15 mouse cellular contexts compared by ENCODE assay signal in the genomic region with DNA sequence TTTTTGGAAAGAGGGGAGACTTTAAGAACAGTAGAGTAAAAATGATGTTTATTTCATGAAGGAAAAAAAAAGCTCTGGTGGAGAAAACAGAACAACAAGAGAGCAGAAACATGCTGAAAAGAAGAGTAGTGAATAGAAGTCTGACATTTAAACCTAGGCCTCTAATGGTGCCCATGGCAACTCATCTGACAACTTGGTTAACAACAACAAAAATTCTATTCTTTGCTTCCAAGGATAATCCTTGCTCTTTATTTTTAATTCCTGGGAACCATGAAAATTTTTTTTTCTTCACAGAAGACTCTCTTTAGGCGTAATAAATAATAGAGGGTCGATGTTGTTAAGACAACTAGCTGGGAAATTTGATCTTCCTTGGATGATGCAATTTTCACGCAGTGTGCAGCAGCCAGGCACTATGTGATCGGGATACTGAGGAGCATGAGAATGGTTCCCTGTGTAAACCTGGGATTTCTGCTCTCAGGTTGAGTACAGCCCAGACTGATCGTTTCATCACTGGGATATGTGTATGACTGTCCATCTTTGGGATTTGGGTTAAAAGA.
DNase-seq lines count a peak whose midpoint lies in the region; ATAC-seq and TF ChIP-seq lines count a peak whose summit lies in the region.
"Had no signal": no experiment of that assay in that cellular context is flagged by ENCODE, and none has a peak within 500 bp of the region (broad histone marks: within the 10 kb centered on the region; RNA-seq: fewer than 3 reads in every experiment).

No protein-coding gene starts in this region.

- no peaks in the 10 kb centered on the region for H3K9me3 ChIP-seq in embryonic facial prominence, embryonic 12.5 days
- H3K9me3 ChIP-seq in forebrain, embryonic 14.5 days (replicated peaks; ENCODE audit: control insufficient read depth, low read length): no peaks in the 10 kb centered on the region
- no peaks in the 10 kb centered on the region for H3K9me3 ChIP-seq in hindbrain, embryonic 16.5 days (ENCODE audit: control insufficient read depth, low read length)
- no peaks in the 10 kb centered on the region for H3K9me3 ChIP-seq in midbrain, postnatal 0 days (ENCODE audit: low read length)
- H3K9me3 ChIP-seq in liver, postnatal 0 days (ENCODE audit: low read length): no peaks in the 10 kb centered on the region
- H3K9me3 ChIP-seq: limb, embryonic 13.5 days had no signal

- 61% methylated on average over 5 of the region's 5 CpGs for WGBS in embryonic facial prominence, embryonic 12.5 days
- WGBS in forebrain, embryonic 14.5 days: 34% methylated on average over 5 of the region's 5 CpGs
- WGBS in hindbrain, embryonic 16.5 days: 20% methylated on average over 5 of the region's 5 CpGs
- 20% methylated on average over 5 of the region's 5 CpGs for WGBS in midbrain, postnatal 0 days
- WGBS in liver, postnatal 0 days (ENCODE audit: insufficient replicate concordance): 67% methylated on average over 5 of the region's 5 CpGs

- DNase-seq in forebrain, embryonic 14.5 days (ENCODE audit: low spot score): peak; percentile 32
- DNase-seq in midbrain, postnatal 0 days (ENCODE audit: low spot score): peak; percentile 42
- no peak for DNase-seq in gastrocnemius, postnatal 25 days
- no peak for DNase-seq in layer of hippocampus, adult 2 months (ENCODE audit: low spot score in 2 of 2)
- DNase-seq in liver, postnatal 0 days: no peak
- DNase-seq: adrenal gland, postnatal 25 days; cerebellum, postnatal 10 days; heart, adult 2 months; heart, postnatal 36 days; kidney, adult 18-20 months; kidney, postnatal 25 days had no signal

- H3K9ac ChIP-seq in embryonic facial prominence, embryonic 12.5 days: no peak overlapping the region
- no peak overlapping the region for H3K9ac ChIP-seq in forebrain, embryonic 14.5 days (ENCODE audit: low read length)
- H3K9ac ChIP-seq in hindbrain, embryonic 16.5 days (ENCODE audit: low read depth, low read length): no peak overlapping the region
- no peak overlapping the region for H3K9ac ChIP-seq in midbrain, postnatal 0 days (replicated peaks; ENCODE audit: low read length, poor library complexity, severe bottlenecking)
- H3K9ac ChIP-seq in liver, postnatal 0 days (replicated peaks): no peak overlapping the region
- H3K9ac ChIP-seq: limb, embryonic 13.5 days had no signal

- ATAC-seq in embryonic facial prominence, embryonic 12.5 days (ENCODE audit: insufficient number of reproducible peaks, insufficient read depth, low FRiP score, low TSS enrichment): peak; percentile 64; the same call in 1 of the 2 replicates
- ATAC-seq in forebrain, embryonic 14.5 days: peak; percentile 75
- ATAC-seq in hindbrain, embryonic 16.5 days: peak; percentile 87
- peak; percentile 73 for ATAC-seq in midbrain, postnatal 0 days (ENCODE audit: low FRiP score)
- no peak for ATAC-seq in liver, postnatal 0 days

- H3K27ac ChIP-seq in embryonic facial prominence, embryonic 12.5 days: no peak overlapping the region
- no peak overlapping the region for H3K27ac ChIP-seq in forebrain, embryonic 14.5 days (ENCODE audit: low read depth, low read length)
- no peak overlapping the region for H3K27ac ChIP-seq in hindbrain, embryonic 16.5 days (ENCODE audit: low read depth, low read length)
- H3K27ac ChIP-seq in midbrain, postnatal 0 days (ENCODE audit: low read depth, low read length): 0 out of 2 replicates have a peak overlapping the region, but pooled peaks have one; percentile 47
- no peak overlapping the region for H3K27ac ChIP-seq in layer of hippocampus, adult 2 months
- H3K27ac ChIP-seq in liver, postnatal 0 days (ENCODE audit: low read depth): no peak overlapping the region
- H3K27ac ChIP-seq: heart, adult 2 months; left cerebral cortex, adult 2 months; limb, embryonic 13.5 days had no signal

- H3K36me3 ChIP-seq in embryonic facial prominence, embryonic 12.5 days: no peaks in the 10 kb centered on the region
- no peaks in the 10 kb centered on the region for H3K36me3 ChIP-seq in forebrain, embryonic 14.5 days (ENCODE audit: control insufficient read depth, insufficient read depth, low read length)
- no peaks in the 10 kb centered on the region for H3K36me3 ChIP-seq in hindbrain, embryonic 16.5 days (ENCODE audit: control insufficient read depth, insufficient read depth, low read length)
- no peaks in the 10 kb centered on the region for H3K36me3 ChIP-seq in midbrain, postnatal 0 days (ENCODE audit: insufficient read depth, low read length)
- H3K36me3 ChIP-seq in liver, postnatal 0 days (replicated peaks; ENCODE audit: insufficient read depth, low read length): no peaks in the 10 kb centered on the region
- H3K36me3 ChIP-seq: limb, embryonic 13.5 days had no signal

- no peak for TF ChIP-seq EP300 in liver, postnatal 0 days (IDR thresholded peaks at IDR 0.05; ENCODE audit: low read depth)

- no peak overlapping the region for H3K4me2 ChIP-seq in embryonic facial prominence, embryonic 12.5 days (replicated peaks)
- H3K4me2 ChIP-seq in forebrain, embryonic 14.5 days (ENCODE audit: low read length): no peak overlapping the region
- no peak overlapping the region for H3K4me2 ChIP-seq in hindbrain, embryonic 16.5 days (ENCODE audit: low read length)
- no peak overlapping the region for H3K4me2 ChIP-seq in midbrain, postnatal 0 days (ENCODE audit: low read depth, low read length, poor library complexity, severe bottlenecking)
- no peak overlapping the region for H3K4me2 ChIP-seq in liver, postnatal 0 days (ENCODE audit: low read depth, low read length)
- H3K4me2 ChIP-seq: limb, embryonic 13.5 days had no signal

- TF ChIP-seq CTCF in midbrain, postnatal 0 days (IDR thresholded peaks at IDR 0.05): no peak
- no peak for TF ChIP-seq CTCF in layer of hippocampus, adult 2 months (conservative IDR thresholded peaks at IDR 0.05)
- no peak for TF ChIP-seq CTCF in liver, postnatal 0 days (IDR thresholded peaks at IDR 0.05; ENCODE audit: low read depth)

- H3K4me3 ChIP-seq in embryonic facial prominence, embryonic 12.5 days: no peak overlapping the region
- H3K4me3 ChIP-seq in forebrain, embryonic 14.5 days (ENCODE audit: low read depth, low read length): no peak overlapping the region
- no peak overlapping the region for H3K4me3 ChIP-seq in hindbrain, embryonic 16.5 days (ENCODE audit: low read length)
- no peak overlapping the region for H3K4me3 ChIP-seq in midbrain, postnatal 0 days (ENCODE audit: low read depth, low read length)
- no peak overlapping the region for H3K4me3 ChIP-seq in layer of hippocampus, adult 2 months
- H3K4me3 ChIP-seq in liver, postnatal 0 days (ENCODE audit: low read depth, low read length): no peak overlapping the region
- H3K4me3 ChIP-seq: heart, adult 2 months; left cerebral cortex, adult 2 months; limb, embryonic 13.5 days had no signal

- H3K4me1 ChIP-seq in embryonic facial prominence, embryonic 12.5 days: no peaks in the 10 kb centered on the region
- peaks cover 6% of the 10 kb centered on the region for H3K4me1 ChIP-seq in forebrain, embryonic 14.5 days (ENCODE audit: control insufficient read depth, insufficient read depth, low read length)
- H3K4me1 ChIP-seq in hindbrain, embryonic 16.5 days (ENCODE audit: control insufficient read depth, insufficient read depth, low read depth, low read length): peaks cover 2% of the 10 kb centered on the region; the same call in 1 of the 2 replicates
- H3K4me1 ChIP-seq in midbrain, postnatal 0 days (ENCODE audit: insufficient read depth, low read length): no peaks in the 10 kb centered on the region
- H3K4me1 ChIP-seq in liver, postnatal 0 days (ENCODE audit: insufficient read depth): no peaks in the 10 kb centered on the region
- H3K4me1 ChIP-seq: limb, embryonic 13.5 days had no signal

- no peaks in the 10 kb centered on the region for H3K27me3 ChIP-seq in embryonic facial prominence, embryonic 12.5 days
- no peaks in the 10 kb centered on the region for H3K27me3 ChIP-seq in forebrain, embryonic 14.5 days (replicated peaks; ENCODE audit: control insufficient read depth, insufficient read depth, low read length)
- no peaks in the 10 kb centered on the region for H3K27me3 ChIP-seq in hindbrain, embryonic 16.5 days (replicated peaks; ENCODE audit: control insufficient read depth, insufficient read depth, low read length)
- no peaks in the 10 kb centered on the region for H3K27me3 ChIP-seq in midbrain, postnatal 0 days (ENCODE audit: insufficient read depth, low read length)
- H3K27me3 ChIP-seq in liver, postnatal 0 days (ENCODE audit: insufficient read depth, low read length): no peaks in the 10 kb centered on the region
- H3K27me3 ChIP-seq: limb, embryonic 13.5 days had no signal

Comparison
In these comparisons a context has a peak if more than half of its experiments do, and no peak if none do; other contexts are left out.
1. DNase-seq: peak in forebrain, embryonic 14.5 days (single experiment) and midbrain, postnatal 0 days (single experiment); none in gastrocnemius, postnatal 25 days (single experiment), layer of hippocampus, adult 2 months (0 of 2) and liver, postnatal 0 days (single experiment).